Comparison of ENCODE assay signal across 27 mouse cellular contexts in genomic region chr5:89061097-89061496, GRCm38 (mm10).
"Had no signal": no experiment of that assay in that cellular context is flagged by ENCODE, and none has a peak within 500 bp of the region (broad histone marks: within the 10 kb centered on the region; RNA-seq: fewer than 3 reads in every experiment).

No protein-coding gene starts in this region.

- H3K36me3 ChIP-seq: heart, embryonic 10.5 days; heart, embryonic 15.5 days; hindbrain, embryonic 13.5 days; kidney, embryonic 15.5 days; limb, embryonic 10.5 days; limb, embryonic 12.5 days; liver, embryonic 13.5 days; liver, embryonic 15.5 days had no signal

- H3K4me3 ChIP-seq: heart, adult 2 months; heart, embryonic 10.5 days; heart, embryonic 15.5 days; hindbrain, embryonic 13.5 days; kidney, embryonic 15.5 days; left cerebral cortex, adult 2 months; limb, embryonic 10.5 days; limb, embryonic 12.5 days; liver, embryonic 13.5 days; liver, embryonic 15.5 days had no signal

- H3K4me1 ChIP-seq: hindbrain, embryonic 13.5 days; kidney, embryonic 15.5 days; limb, embryonic 10.5 days; limb, embryonic 12.5 days; liver, embryonic 13.5 days; liver, embryonic 15.5 days had no signal

- H3K9ac ChIP-seq: forebrain, postnatal 0 days; heart, embryonic 15.5 days; hindbrain, embryonic 13.5 days; kidney, embryonic 15.5 days; limb, embryonic 12.5 days; liver, embryonic 13.5 days; liver, embryonic 15.5 days had no signal

- ATAC-seq: forebrain, postnatal 0 days; hindbrain, postnatal 0 days; intestine, embryonic 16.5 days had no signal

- H3K9me3 ChIP-seq: heart, embryonic 10.5 days; heart, embryonic 15.5 days; hindbrain, embryonic 13.5 days; kidney, embryonic 15.5 days; limb, embryonic 10.5 days; limb, embryonic 12.5 days; liver, embryonic 13.5 days; liver, embryonic 15.5 days had no signal

- H3K27ac ChIP-seq: heart, adult 2 months; heart, embryonic 10.5 days; heart, embryonic 15.5 days; hindbrain, embryonic 13.5 days; hindbrain, postnatal 0 days; kidney, embryonic 15.5 days; kidney, postnatal 0 days; left cerebral cortex, adult 2 months; limb, embryonic 10.5 days; limb, embryonic 12.5 days; liver, embryonic 13.5 days; liver, embryonic 15.5 days had no signal

- H3K4me2 ChIP-seq: heart, embryonic 15.5 days; hindbrain, embryonic 13.5 days; kidney, embryonic 15.5 days; limb, embryonic 12.5 days; liver, embryonic 11.5 days; liver, embryonic 13.5 days; liver, embryonic 15.5 days had no signal

- DNase-seq: forebrain, postnatal 0 days; gastrocnemius, postnatal 10 days; gastrocnemius, postnatal 25 days; heart, adult 11 months; heart, adult 2 months; heart, postnatal 36 days; kidney, adult 11 months; kidney, adult 2 months; kidney, adult 9 months; kidney, postnatal 14 days; kidney, postnatal 36 days; layer of hippocampus, adult 9-11 months; layer of hippocampus, postnatal 36 days; liver; liver, embryonic 13.5 days had no signal

- H3K27me3 ChIP-seq: heart, embryonic 15.5 days; hindbrain, embryonic 13.5 days; kidney, embryonic 15.5 days; limb, embryonic 12.5 days; liver, embryonic 13.5 days; liver, embryonic 15.5 days had no signal
